ENCODE assay signal across 26 mouse cellular contexts in genomic region chr13:85414951-85415350, GRCm38 (mm10).
A peak's percentile ranks its signal among the peaks of the same experiment; 100 is the strongest.
DNase-seq lines count a peak whose midpoint lies in the region; TF ChIP-seq lines count a peak whose summit lies in the region.
"Had no signal": no experiment of that assay in that cellular context is flagged by ENCODE, and none has a peak within 500 bp of the region (broad histone marks: within the 10 kb centered on the region; RNA-seq: fewer than 3 reads in every experiment).

No protein-coding gene starts in this region.

- H3K36me3 ChIP-seq in ES-E14 (ENCODE audit: control insufficient read depth, insufficient read depth, low read length, poor library complexity, severe bottlenecking) = no peaks in the 10 kb centered on the region
- H3K36me3 ChIP-seq: embryonic facial prominence, embryonic 13.5 days; forebrain, embryonic 10.5 days; heart, embryonic 10.5 days; heart, embryonic 13.5 days; hindbrain, embryonic 12.5 days; intestine, embryonic 15.5 days had no signal

- H3K9ac ChIP-seq in ES-E14 (ENCODE audit: insufficient read depth, low read depth, low read length, poor library complexity, severe bottlenecking) = no peak overlapping the region
- H3K9ac ChIP-seq: embryonic facial prominence, embryonic 13.5 days; forebrain, embryonic 13.5 days; heart, embryonic 13.5 days; hindbrain, embryonic 12.5 days; intestine, embryonic 15.5 days had no signal

- H3K27ac ChIP-seq in ES-E14 (ENCODE audit: insufficient read depth, low read depth, low read length, poor library complexity, severe bottlenecking) = no peak overlapping the region
- H3K27ac ChIP-seq: embryonic facial prominence, embryonic 13.5 days; forebrain, embryonic 10.5 days; forebrain, embryonic 13.5 days; heart, adult 2 months; heart, embryonic 10.5 days; heart, embryonic 13.5 days; hindbrain, embryonic 12.5 days; intestine, embryonic 15.5 days had no signal

- no peak overlapping the region for H3K4me3 ChIP-seq in ES-E14 (ENCODE audit: insufficient read depth in 1 of 2, low read depth in 1 of 2, low read length in 2 of 2, poor library complexity in 1 of 2, severe bottlenecking in 1 of 2)
- H3K4me3 ChIP-seq: embryonic facial prominence, embryonic 13.5 days; erythroblast, embryonic 14.5 days; forebrain, embryonic 10.5 days; forebrain, embryonic 13.5 days; heart, adult 2 months; heart, embryonic 10.5 days; heart, embryonic 13.5 days; hindbrain, embryonic 12.5 days; intestine, embryonic 15.5 days had no signal

- in situ Hi-C loops in ES-E14 (cut with MboI; ENCODE audit: low sequenced_read_pairs in 2 of 2, unreplicated experiment in 2 of 2) = no loop called here

- DNase-seq in cerebellum, postnatal 10 days = peak; percentile 4 to 10
- no peak for DNase-seq in cerebellum, adult 9-10 months
- no peak for DNase-seq in ES-E14 (ENCODE audit: low read depth, low spot score)
- peak; percentile 21 for DNase-seq in adipocyte (ENCODE audit: low spot score)
- DNase-seq in lung, postnatal 36 days = no peak
- no peak for DNase-seq in kidney, adult 18-20 months
- no peak for DNase-seq in ovary, postnatal 14 days (ENCODE audit: low spot score)
- DNase-seq: adrenal gland, adult 8-10 months; adrenal gland, postnatal 25 days; B cell, adult 2 months; cerebellum, adult 11-12 months; cerebellum, adult 8-10 months; cerebellum, postnatal 25 days; gastrocnemius, postnatal 10 days; gastrocnemius, postnatal 36 days; heart, adult 2 months; heart, postnatal 14 days; heart, postnatal 4 days had no signal

- H3K4me1 ChIP-seq in ES-E14 (ENCODE audit: control insufficient read depth in 2 of 2, insufficient read depth in 2 of 2, low read length in 2 of 2, poor library complexity in 1 of 2) = no peaks in the 10 kb centered on the region
- H3K4me1 ChIP-seq: embryonic facial prominence, embryonic 13.5 days; forebrain, embryonic 10.5 days; forebrain, embryonic 13.5 days; heart, embryonic 10.5 days; heart, embryonic 13.5 days; hindbrain, embryonic 12.5 days; intestine, embryonic 15.5 days had no signal

- H3K9me3 ChIP-seq in ES-E14 (ENCODE audit: control insufficient read depth, insufficient read depth, low read depth, low read length) = no peaks in the 10 kb centered on the region
- H3K9me3 ChIP-seq: embryonic facial prominence, embryonic 13.5 days; forebrain, embryonic 10.5 days; forebrain, embryonic 13.5 days; heart, embryonic 10.5 days; heart, embryonic 13.5 days; hindbrain, embryonic 12.5 days; intestine, embryonic 15.5 days had no signal

TF ChIP-seq in ES-E14, 5 proteins besides CTCF, POLR2A, EP300 and RAD21:
- TF ChIP-seq MAFK (IDR thresholded peaks at IDR 0.05; ENCODE audit: insufficient read depth, low read depth, low read length) (0 out of 2 replicates have a peak, but pooled peaks have one; percentile 40), ZNF384 (IDR thresholded peaks at IDR 0.05; ENCODE audit: low read depth, low read length) (no peak)

Comparison
In these comparisons a context has a peak if more than half of its experiments do, and no peak if none do; other contexts are left out.
1. DNase-seq: peak in cerebellum, postnatal 10 days (2 of 2) and adipocyte (single experiment); none in cerebellum, adult 9-10 months (single experiment), ES-E14 (single experiment), lung, postnatal 36 days (single experiment), kidney, adult 18-20 months (single experiment) and ovary, postnatal 14 days (single experiment).